Mouse (Mus musculus) layer of hippocampus, adult 9-11 months (tissue): ENCODE data around the gene Pde4a.
A peak's percentile ranks its signal among the peaks of the same experiment; 100 is the strongest.

Experiments
- DNase-seq: peaks from one replicate; pipeline ENCODE4 v3.0.0; 2022

Gene Pde4a

GRCm38 (mm10) chr9:21149654-21150419 is 15.7 kb upstream of the Pde4a start, which contains the start of gene Cdc37:
TSS of gene Cdc37 (minus strand) at chr9:21149982.
- peak; percentile 93 for DNase-seq

- DNase-seq: peak; percentile 79
Measured at GRCm38 (mm10) chr9:21152715-21153114, 12.8 kb upstream of the Pde4a start.

GRCm38 (mm10) chr9:21153331-21153730 is 12.2 kb upstream of the Pde4a start:
- DNase-seq: no peak

- DNase-seq: no peak
Measured at GRCm38 (mm10) chr9:21153833-21154232, 11.7 kb upstream of the Pde4a start.

- DNase-seq: no peak
Measured at GRCm38 (mm10) chr9:21154787-21155186, 10.7 kb upstream of the Pde4a start.

GRCm38 (mm10) chr9:21161209-21161909 is 4.2 kb upstream of the Pde4a start:
- DNase-seq: peak; percentile 93

GRCm38 (mm10) chr9:21163086-21164050 is 2.1 kb upstream of the Pde4a start:
- DNase-seq: no peak

GRCm38 (mm10) chr9:21164072-21164471 is 1.4 kb upstream of the Pde4a start:
- DNase-seq: peak; percentile 63

- DNase-seq: no peak
Measured at GRCm38 (mm10) chr9:21165952-21166451, 488 bp downstream of the Pde4a start.

- DNase-seq: no peak
Measured at GRCm38 (mm10) chr9:21166516-21166915, 1.0 kb downstream of the Pde4a start.

- no peak for DNase-seq
Measured at GRCm38 (mm10) chr9:21167140-21168097, 1.9 kb downstream of the Pde4a start.

- peak; percentile 62 for DNase-seq
Measured at GRCm38 (mm10) chr9:21168161-21169123, 2.9 kb downstream of the Pde4a start.

GRCm38 (mm10) chr9:21169157-21169556 is 3.6 kb downstream of the Pde4a start:
- DNase-seq: no peak

GRCm38 (mm10) chr9:21172364-21172763 is 6.8 kb downstream of the Pde4a start:
- DNase-seq: no peak

- no peak for DNase-seq
Measured at GRCm38 (mm10) chr9:21180402-21180801, 14.9 kb downstream of the Pde4a start.

GRCm38 (mm10) chr9:21180841-21181240 is 15.3 kb downstream of the Pde4a start:
- DNase-seq: no peak

- no peak for DNase-seq
Measured at GRCm38 (mm10) chr9:21181421-21182220, 16.1 kb downstream of the Pde4a start.

GRCm38 (mm10) chr9:21183421-21183820 is 17.9 kb downstream of the Pde4a start:
- no peak for DNase-seq

GRCm38 (mm10) chr9:21183905-21184413 is 18.4 kb downstream of the Pde4a start:
- no peak for DNase-seq
